Mouse (Mus musculus): ENCODE results near the gene Sv2c.

Sv2c gene

GRCm38 (mm10) chr13:95965596-95965995, 166.8 kb downstream of the Sv2c start:
- no peak for DNase-seq

DNA sequence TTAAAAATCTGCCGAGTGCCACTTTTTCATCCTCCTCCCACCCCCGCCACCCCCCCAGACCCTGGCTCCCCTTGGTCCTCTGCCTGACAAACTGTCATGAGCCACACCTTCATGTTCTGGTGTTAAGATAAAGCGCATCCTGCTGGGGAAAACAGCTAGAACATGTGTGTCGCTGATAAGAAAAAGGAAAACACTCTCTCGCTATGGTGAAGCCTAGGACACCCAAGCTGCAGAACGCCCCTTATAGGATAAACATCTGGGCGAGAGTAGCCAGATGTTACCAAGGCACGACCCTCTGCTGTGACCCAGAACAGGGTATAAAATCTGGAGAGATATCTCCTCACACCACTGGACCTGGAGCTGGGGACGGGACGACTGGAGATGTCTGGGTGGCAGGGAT, 167.2 kb downstream of the Sv2c start:
- no peak for DNase-seq

- DNase-seq: no peak
Measured at GRCm38 (mm10) chr13:95964226-95964625, 168.2 kb downstream of the Sv2c start.

DNA sequence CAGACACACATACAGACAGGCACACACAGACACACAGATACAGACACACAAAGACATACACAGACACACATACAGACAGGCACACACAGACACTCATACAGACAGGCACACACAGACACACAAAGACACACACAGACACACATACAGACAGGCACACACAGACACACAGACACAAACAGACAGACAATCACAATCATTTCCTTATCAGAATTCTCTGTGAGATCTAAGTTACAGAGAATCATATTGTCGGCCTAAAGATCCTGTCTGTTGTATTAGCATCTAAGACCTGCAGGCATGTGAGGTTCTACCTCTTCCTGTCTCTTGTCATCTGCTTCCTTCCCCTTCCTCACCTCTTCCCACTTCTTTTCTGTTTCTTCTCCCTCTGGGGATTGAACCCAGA, 168.7 kb downstream of the Sv2c start:
- no peak for DNase-seq

DNA sequence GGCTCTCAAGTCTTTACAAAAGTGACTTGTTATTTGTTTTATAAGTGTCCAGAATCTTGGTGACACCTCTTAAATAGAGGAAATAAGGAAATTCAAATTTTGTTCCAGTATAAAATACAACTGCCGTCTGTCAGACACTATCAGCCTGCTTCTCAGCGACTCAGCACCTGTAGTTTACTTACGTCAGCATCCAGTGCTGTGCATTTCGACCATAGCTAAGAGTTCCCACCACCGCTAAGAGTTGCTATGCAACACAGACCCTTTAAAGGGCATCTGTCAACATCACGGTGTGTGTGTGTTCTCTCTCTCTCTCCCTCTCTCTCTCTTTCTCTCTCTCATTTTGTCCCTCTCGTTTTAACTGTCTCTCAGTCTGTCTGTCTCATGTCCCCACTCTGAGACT, 170.5 kb downstream of the Sv2c start:
- DNase-seq: no peak

DNA sequence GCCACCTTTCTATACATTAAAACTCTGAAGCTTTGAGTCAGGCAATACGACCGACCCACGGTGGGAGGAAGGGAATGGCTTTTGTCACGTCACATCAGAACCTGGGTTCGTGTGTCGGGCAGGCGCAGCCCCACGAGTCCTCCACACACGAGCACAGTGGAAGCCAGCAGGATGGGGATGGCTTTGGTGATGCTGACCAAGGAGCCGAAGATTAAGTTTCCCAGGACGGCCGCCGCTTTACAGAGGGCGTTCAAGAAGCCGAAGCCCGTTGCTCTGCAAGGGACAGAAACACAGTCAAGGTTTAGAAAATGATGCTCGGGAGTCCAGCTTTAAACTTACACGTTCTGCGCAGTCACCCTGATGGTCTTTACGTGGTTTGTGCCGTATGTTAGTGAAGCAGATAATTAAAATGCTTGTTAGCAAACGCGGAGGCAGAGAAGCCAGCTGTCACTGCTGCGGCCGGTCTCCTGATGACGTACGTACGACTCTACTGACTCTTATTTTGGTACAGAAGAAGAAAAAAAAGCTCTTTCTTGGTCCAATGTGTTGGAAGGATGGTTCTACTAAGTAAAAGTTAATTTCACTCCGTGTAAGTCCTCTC, 171.1 kb downstream of the Sv2c start:
- peak in 1 of 2 experiments; percentile 36 for DNase-seq

GRCm38 (mm10) chr13:95960477-95961185, 171.7 kb downstream of the Sv2c start:
- DNase-seq: peak in 1 of 2 experiments; percentile 27

DNA sequence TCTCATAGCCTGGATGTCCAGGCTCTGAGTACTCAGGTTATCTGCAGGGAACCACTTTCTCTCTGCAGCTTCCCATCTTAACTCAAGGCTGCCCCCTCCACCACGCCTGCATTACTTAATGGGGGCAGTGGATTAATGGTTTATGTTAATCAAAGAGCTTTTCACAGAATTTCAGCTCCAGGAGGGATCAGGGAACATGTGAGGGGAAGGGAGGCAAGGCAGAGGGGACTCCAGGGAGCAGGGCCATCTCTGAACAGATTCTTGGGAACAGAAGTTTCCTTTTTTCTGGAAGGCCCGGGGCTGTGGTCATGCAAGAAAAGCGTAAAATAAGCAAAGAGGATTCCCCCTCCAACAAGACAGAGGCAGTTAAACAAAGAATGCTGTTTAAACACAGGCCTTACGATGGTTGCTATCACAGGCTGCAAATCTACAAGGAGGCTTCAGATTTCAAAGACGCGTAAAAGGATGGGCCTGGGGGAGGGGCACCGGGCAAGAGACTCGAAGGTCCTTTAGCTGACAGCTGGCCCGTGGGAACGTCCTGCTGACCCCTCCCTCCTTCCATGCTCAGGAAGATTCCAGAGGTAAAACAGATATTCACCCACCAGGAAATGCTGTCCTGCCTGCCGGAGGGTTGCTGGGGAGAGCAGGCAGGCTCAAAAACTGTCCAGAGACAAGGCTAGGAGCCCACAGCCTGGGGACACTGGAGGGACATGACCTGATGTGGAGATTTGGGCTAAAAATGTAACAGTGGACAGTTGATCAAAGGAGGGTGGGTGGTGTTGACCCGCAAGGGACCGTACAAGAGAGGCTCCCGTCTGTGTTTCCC, 172.5 kb downstream of the Sv2c start:
- DNase-seq: peak in 1 of 2 experiments; percentile 29

GRCm38 (mm10) chr13:95957134-95957533, 175.2 kb downstream of the Sv2c start:
- peak; percentile 30 to 34 for DNase-seq

GRCm38 (mm10) chr13:95956327-95956781, 176.0 kb downstream of the Sv2c start:
- no peak for DNase-seq

DNA sequence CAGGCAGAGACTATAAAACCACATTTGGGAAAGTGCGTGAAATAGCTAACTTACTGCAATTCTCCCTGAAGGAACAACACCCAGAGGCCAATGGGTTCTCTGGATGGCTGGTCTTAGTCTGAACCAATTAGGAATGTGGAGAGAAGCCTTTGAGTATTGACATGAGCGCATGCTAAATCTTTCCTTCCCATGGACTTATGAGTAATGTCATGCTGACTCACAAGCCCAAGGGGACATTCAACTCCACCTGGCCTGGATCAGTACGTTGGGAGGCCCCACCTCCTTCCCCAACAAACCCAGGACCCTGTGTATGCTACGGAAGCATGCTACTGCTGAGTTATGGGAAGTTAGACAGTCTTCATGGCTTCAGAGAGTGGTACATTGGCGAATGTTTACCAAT, 177.2 kb downstream of the Sv2c start:
- no peak for DNase-seq

- DNase-seq: no peak
Measured at GRCm38 (mm10) chr13:95953636-95954035, 178.7 kb downstream of the Sv2c start.

DNA sequence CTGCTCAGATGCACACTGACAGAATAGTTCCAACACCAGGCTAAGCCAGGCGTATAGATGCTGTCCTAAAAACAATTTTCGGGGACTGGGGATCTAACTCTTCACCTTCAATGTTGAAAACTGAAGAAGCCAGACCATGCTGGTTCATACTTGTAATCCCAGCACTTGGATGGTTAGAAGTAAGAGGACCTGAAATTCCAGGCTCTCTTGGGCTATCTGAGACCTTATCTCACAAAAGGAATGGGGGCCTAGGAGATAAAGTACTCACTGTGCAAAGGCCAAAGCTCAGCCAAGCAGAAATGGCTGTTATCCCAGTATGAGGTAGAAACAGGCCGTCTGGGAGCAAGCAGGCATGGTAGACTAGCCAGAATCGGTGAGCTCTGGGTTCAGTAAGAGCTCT, 180.1 kb downstream of the Sv2c start:
- DNase-seq: no peak

DNA sequence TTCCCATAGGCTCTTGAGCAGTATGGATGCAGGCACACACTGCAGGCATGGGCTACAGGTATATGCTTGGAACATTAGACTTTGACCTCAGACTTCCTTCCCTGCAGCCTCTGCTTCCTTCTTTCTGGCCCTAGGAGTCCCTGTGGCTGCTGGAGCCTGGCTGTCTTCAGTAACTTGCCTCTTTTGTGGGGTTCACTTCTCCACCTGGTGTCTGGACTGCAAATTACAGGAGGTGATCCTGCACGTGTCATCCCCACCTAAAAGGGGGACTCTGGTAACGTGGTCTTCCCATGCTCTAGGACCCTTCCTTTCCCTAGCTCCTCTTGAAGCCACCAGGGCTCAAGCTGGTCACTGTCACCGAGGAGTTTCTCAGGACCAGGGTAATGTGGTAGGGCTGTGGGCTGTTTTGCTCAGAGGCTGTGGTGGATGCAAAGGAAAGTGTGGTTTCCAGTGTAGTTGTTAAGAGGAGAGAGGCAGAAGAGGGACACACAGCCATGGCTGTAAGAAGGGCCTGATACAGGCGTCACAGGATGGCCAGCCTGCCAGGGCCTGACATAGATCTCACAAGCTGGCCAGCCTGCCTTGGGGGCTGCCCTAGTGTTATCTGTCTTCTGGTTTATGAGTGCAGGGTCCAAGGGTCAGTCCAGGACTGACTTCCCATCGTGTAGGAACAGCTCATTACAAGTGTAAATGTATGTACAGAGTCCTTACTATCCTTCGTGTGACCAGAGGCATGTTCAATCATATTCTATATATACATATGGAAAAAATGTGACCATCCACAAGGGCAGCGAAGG, 181.1 kb downstream of the Sv2c start:
- peak; percentile 34 to 48 for DNase-seq

DNA sequence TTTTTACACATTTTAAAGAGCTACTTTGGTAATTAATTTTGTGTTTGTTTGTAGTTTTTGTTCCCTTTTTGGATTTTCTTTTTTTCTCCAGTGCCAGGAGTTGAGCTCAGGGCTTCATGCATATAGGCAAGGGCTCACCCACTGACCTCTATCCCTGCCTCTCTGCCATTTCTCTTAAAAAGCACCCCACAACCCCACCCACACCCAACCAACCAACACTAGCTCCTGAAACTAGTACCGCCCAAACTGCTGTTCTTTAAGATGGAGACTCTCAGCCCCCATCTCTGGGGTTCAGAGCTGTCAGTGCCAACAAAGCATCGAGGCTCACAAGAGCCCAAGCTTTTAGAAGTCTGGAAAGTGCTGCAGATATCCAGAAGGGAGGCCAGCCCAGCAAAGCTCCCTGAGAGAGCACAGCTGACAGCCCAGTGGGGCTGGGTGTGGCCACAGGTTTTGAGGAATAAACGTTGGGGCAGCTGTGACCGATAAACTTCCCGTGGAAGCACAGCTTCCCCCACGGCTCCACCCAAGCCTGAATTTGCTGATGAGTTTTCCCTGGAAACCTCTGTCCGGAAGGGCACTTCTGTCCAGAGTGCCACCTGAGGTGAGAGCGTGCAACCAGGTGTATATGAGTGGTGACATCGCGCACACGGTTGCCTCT, 181.8 kb downstream of the Sv2c start:
- no peak for DNase-seq

GRCm38 (mm10) chr13:95949356-95949755, 183.0 kb downstream of the Sv2c start:
- no peak for DNase-seq

- no peak for DNase-seq
Measured at GRCm38 (mm10) chr13:95948821-95949220, 183.6 kb downstream of the Sv2c start.

- DNase-seq: no peak
Measured at GRCm38 (mm10) chr13:95948394-95948793, 184.0 kb downstream of the Sv2c start.

DNA sequence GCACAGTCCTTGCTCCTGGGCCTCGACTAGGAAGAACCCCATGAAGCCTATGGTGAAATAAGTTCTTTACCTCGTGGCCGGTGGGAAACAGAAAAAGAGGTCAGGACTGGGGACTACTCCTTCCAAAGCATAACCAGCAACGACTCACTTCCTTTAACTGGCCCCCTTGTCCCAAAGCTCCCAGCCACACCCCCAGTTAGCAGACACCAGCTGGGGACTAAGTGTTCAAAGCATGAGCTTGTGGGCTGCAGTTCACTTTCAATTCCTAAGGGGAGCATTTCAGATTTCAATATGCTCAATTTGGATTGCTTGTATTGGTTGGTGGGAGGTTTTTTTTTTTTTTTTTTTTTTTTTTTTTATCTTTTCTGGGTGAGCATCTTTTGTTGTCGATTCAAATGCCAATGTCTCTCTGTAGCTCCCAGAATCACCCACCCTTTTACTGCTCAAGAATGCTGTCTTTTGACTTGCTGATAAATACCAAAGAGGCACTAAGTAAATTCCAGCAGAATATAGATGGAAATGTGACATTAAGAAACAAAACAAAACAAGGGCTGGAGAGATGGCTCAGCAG, 186.4 kb downstream of the Sv2c start:
- no peak for DNase-seq

- no peak for DNase-seq
Measured at GRCm38 (mm10) chr13:95944621-95945020, 187.8 kb downstream of the Sv2c start.

- DNase-seq: no peak
Measured at GRCm38 (mm10) chr13:95943919-95944318, 188.5 kb downstream of the Sv2c start.

DNA sequence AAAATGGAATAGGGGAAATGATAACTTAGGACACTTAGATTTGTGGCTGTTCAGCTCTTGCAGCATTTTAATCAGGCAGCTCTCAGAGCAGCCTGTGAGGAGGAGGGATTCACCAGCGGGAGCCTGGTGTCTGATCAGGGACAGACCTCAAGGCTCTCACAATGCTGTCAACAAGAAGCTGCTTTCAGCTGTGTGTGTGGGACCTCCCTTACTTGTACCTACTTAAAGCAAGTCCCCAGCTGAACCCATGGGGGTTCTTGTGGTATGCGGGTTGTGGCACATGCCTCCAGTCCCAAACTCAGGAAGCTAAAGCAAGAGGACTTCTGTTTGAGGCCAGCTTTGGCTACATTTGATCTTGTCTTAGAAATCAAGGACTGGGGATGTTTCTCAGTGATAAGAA, 189.8 kb downstream of the Sv2c start:
- DNase-seq: no peak
